Mouse (Mus musculus) heart, postnatal 0 days (tissue): Measurements from ENCODE around the gene Clip4. TPM values are rescaled to one million over a fixed set of nuclear protein-coding genes. Genes with fewer than 3 reads are reported as not detected.

Experiments
- ATAC-seq: fragments of 200-750 bp; cut with Nextera tagmentation; 2 replicates; pipeline ENCODE4 v1.8.0; 2017; ENCODE audit warnings: low read depth, moderate number of reproducible peaks, moderate library complexity; ENCODE audit not compliant: insufficient read depth
- DNase-seq: peaks from one replicate; pipeline ENCODE4 v3.0.0-alpha.2; 2016; ENCODE audit warnings: low spot score
- H3K27ac ChIP-seq: fragments of 300-500 bp; sonication (generic); 2 replicates; pipeline ENCODE4 v1.5.1; 2014; ENCODE audit warnings: low read depth, mild to moderate bottlenecking
- H3K27me3 ChIP-seq: fragments of 300-500 bp; sonication (generic); 2 replicates; pipeline ENCODE4 v1.6.1; 2014; ENCODE audit warnings: low read length, mixed read lengths; ENCODE audit not compliant: control insufficient read depth, insufficient read depth
- H3K36me3 ChIP-seq: fragments of 300-500 bp; sonication (generic); replicated peaks from 2 replicates; pipeline ENCODE4 v1.6.1; 2014; ENCODE audit warnings: low read length, mixed read lengths; ENCODE audit not compliant: control insufficient read depth, insufficient read depth
- H3K4me1 ChIP-seq: fragments of 300-500 bp; sonication (generic); 2 replicates; pipeline ENCODE4 v1.6.1; 2014; ENCODE audit warnings: antibody characterized with exemption; ENCODE audit not compliant: control insufficient read depth, insufficient read depth
- H3K4me2 ChIP-seq: fragments of 300-500 bp; sonication (generic); 2 replicates; pipeline ENCODE4 v1.6.1; 2014; ENCODE audit warnings: low read depth, mild to moderate bottlenecking, low read length, moderate library complexity
- H3K4me3 ChIP-seq: fragments of 300-500 bp; sonication (generic); 2 replicates; pipeline ENCODE4 v1.5.1; 2014; ENCODE audit warnings: low read depth, low read length
- H3K9ac ChIP-seq: fragments of 300-500 bp; sonication (generic); replicated peaks from 2 replicates; pipeline ENCODE4 v1.6.1; 2014; ENCODE audit warnings: low read depth, low read length, mixed read lengths
- H3K9me3 ChIP-seq: fragments of 300-500 bp; sonication (generic); replicated peaks from 2 replicates; pipeline ENCODE4 v1.6.1; 2016; ENCODE audit warnings: low read length; ENCODE audit not compliant: control insufficient read depth
- CTCF ChIP-seq: IDR thresholded peaks from 2 replicates; pipeline ENCODE4 v1.5.1; 2016; ENCODE audit warnings: antibody characterized with exemption, control low read depth, low read depth
- EP300 ChIP-seq: IDR thresholded peaks from 2 replicates; pipeline ENCODE4 v1.6.1; 2016; ENCODE audit warnings: antibody characterized with exemption, low read depth
- WGBS: fragments of 180-500 bp; shearing (Covaris S2); extraction: QIAGEN DNeasy Blood & Tissue Kit; methylation state at CpG from one replicate; pipeline ENCODE4 v1.1.7; 2014; 5-methylcytosine and 5-hydroxymethylcytosine counted together
- polyA plus RNA-seq: library from polyadenylated mRNA; unstranded; fragments of >200 nt; fragmentation: Nextera tagmentation; extraction: Ambion mirVana; gene quantifications from 2 replicates; pipeline ENCODE4 v1.2.1, GENCODE M21; 2015
- total RNA-seq: library from RNA; depleted of rRNA; stranded (reverse); fragments of >200 nt; gene quantifications from 2 replicates; pipeline ENCODE4 v1.2.3, GENCODE M21; 2014; ENCODE audit warnings: low replicate concordance

Gene Clip4
- total and polyA plus RNA-seq, 2 experiments from 2014 or later = 49.9 to 51.2 TPM

GRCm38 (mm10) chr17:71791622-71792021 lies 23.3 kb downstream of the Clip4 start:
- H3K9ac ChIP-seq = no peak overlapping the region
- WGBS = 39% methylated on average over 4 of the region's 4 CpGs
- no peak for ATAC-seq
- no peak for TF ChIP-seq EP300
- TF ChIP-seq CTCF = no peak
- no peak overlapping the region for H3K27ac ChIP-seq
- H3K4me1 ChIP-seq = 0 out of 2 replicates have a peak, but pooled peaks cover 4% of the 10 kb centered on the region
- H3K27me3 ChIP-seq = no peaks in the 10 kb centered on the region
- no peaks in the 10 kb centered on the region for H3K9me3 ChIP-seq
- no peak for DNase-seq
- H3K4me2 ChIP-seq = no peak overlapping the region
- 0 out of 2 replicates have a peak, but pooled peaks cover 11% of the 10 kb centered on the region for H3K36me3 ChIP-seq
- H3K4me3 ChIP-seq = no peak overlapping the region

GRCm38 (mm10) chr17:71795521-71796205 lies 27.4 kb downstream of the Clip4 start:
- peak; percentile 55 for ATAC-seq

DNA sequence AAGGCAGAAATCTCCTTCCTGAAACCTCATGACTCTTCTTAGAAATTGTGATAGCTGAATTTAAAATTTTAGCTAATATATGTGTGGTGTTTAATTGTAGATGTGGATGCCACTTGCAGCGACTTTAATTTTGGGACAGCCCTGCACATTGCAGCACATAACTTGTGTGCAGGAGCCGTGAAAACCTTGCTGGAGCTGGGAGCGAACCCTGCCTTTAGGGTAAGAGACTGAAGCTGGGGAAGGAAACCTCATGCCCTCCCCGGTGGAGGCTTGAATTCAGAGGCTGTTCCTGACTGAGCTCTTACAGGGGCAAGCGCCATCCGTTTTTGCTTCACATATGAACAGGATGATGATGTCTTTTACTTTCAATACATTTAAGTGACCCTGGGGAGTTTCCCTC lies 35.2 kb downstream of the Clip4 start:
- ATAC-seq (no peak), DNase-seq (no peak)
- H3K27me3 ChIP-seq = no peaks in the 10 kb centered on the region
- no peaks in the 10 kb centered on the region for H3K4me1 ChIP-seq
- H3K27ac ChIP-seq = no peak overlapping the region
- TF ChIP-seq CTCF = no peak
- no peak overlapping the region for H3K4me2 ChIP-seq
- peaks cover 48% of the 10 kb centered on the region for H3K36me3 ChIP-seq
- WGBS = 90% methylated on average over 6 of the region's 6 CpGs
- no peak overlapping the region for H3K4me3 ChIP-seq
- no peaks in the 10 kb centered on the region for H3K9me3 ChIP-seq
- no peak overlapping the region for H3K9ac ChIP-seq

More at GRCm38 (mm10) chr17:71795521-71796205, 27.4 kb downstream of the Clip4 start:
- Histone ChIP-seq H3K27me3 (no peaks in the 10 kb centered on the region), H3K4me3 (no peak overlapping the region), H3K27ac (peak overlapping the region; percentile 61), H3K4me1 (0 out of 2 replicates have a peak, but pooled peaks cover 4% of the 10 kb centered on the region), H3K9me3 (no peaks in the 10 kb centered on the region), H3K9ac (no peak overlapping the region), H3K36me3 (0 out of 2 replicates have a peak, but pooled peaks cover 24% of the 10 kb centered on the region), H3K4me2 (no peak overlapping the region)
- peak; percentile 20 for DNase-seq
- TF ChIP-seq EP300 (no peak), CTCF (no peak)
- 60% methylated on average over 15 of the region's 15 CpGs for WGBS

- Histone ChIP-seq H3K9ac (no peak overlapping the region), H3K4me1 (no peaks in the 10 kb centered on the region), H3K27ac (no peak overlapping the region), H3K27me3 (no peaks in the 10 kb centered on the region), H3K4me2 (no peak overlapping the region), H3K4me3 (no peak overlapping the region), H3K36me3 (peaks cover 46% of the 10 kb centered on the region), H3K9me3 (no peaks in the 10 kb centered on the region)
- ATAC-seq = no peak
- no peak for DNase-seq
- 92% methylated on average over 4 of the region's 4 CpGs for WGBS
- no peak for TF ChIP-seq CTCF
- no peak for TF ChIP-seq EP300
Measured at GRCm38 (mm10) chr17:71803876-71804275, 35.6 kb downstream of the Clip4 start.

- Histone ChIP-seq H3K9ac (no peak overlapping the region), H3K27me3 (no peaks in the 10 kb centered on the region), H3K4me1 (peaks cover 26% of the 10 kb centered on the region), H3K9me3 (no peaks in the 10 kb centered on the region), H3K4me2 (peak overlapping the region; percentile 5; the same call in 1 of the 2 replicates), H3K36me3 (peaks cover 7% of the 10 kb centered on the region), H3K27ac (peak overlapping the region; percentile 63), H3K4me3 (no peak overlapping the region)
- peak; percentile 80 for DNase-seq
- peak; percentile 53; the same call in 1 of the 2 replicates for TF ChIP-seq EP300
- TF ChIP-seq CTCF = no peak
- peak; percentile 90 for ATAC-seq
- 8% methylated on average over 8 of the region's 8 CpGs for WGBS
Measured at GRCm38 (mm10) chr17:71811070-71811469, 42.8 kb downstream of the Clip4 start.
